Mouse (Mus musculus) heart, embryonic 12.5 days (tissue): ENCODE measurements around the gene Dut. TPM values are rescaled to one million over a fixed set of nuclear protein-coding genes. Genes with fewer than 3 reads are reported as not detected.
"Not testable (repeated sequence)": the region's sequence is repeated elsewhere in the genome, so short reads cannot be mapped to it uniquely, and the experiment has no call there.

Experiments used
- ATAC-seq: fragments of 200-750 bp; cut with Nextera tagmentation; 2 replicates; pipeline ENCODE4 v1.8.0; 2017; ENCODE audit warnings: moderate TSS enrichment, moderate library complexity; ENCODE audit not compliant: insufficient number of reproducible peaks, low FRiP score
- H3K27ac ChIP-seq: fragments of 300-500 bp; sonication (generic); 2 replicates; pipeline ENCODE4 v1.5.1; 2016; ENCODE audit warnings: mild to moderate bottlenecking, moderate library complexity; ENCODE audit not compliant: poor library complexity, severe bottlenecking
- H3K27me3 ChIP-seq: fragments of 300-500 bp; sonication (generic); replicated peaks from 2 replicates; pipeline ENCODE4 v1.6.1; 2016; ENCODE audit warnings: mild to moderate bottlenecking, moderate library complexity
- H3K36me3 ChIP-seq: fragments of 300-500 bp; sonication (generic); 2 replicates; pipeline ENCODE4 v1.6.1; 2016; ENCODE audit warnings: mild to moderate bottlenecking, moderate library complexity
- H3K4me1 ChIP-seq: fragments of 300-500 bp; sonication (generic); replicated peaks from 2 replicates; pipeline ENCODE4 v1.6.1; 2016; ENCODE audit warnings: mild to moderate bottlenecking
- H3K4me2 ChIP-seq: fragments of 300-500 bp; sonication (generic); 2 replicates; pipeline ENCODE4 v1.6.1; 2016; ENCODE audit warnings: mild to moderate bottlenecking, moderate library complexity
- H3K4me3 ChIP-seq: fragments of 300-500 bp; sonication (generic); 2 replicates; pipeline ENCODE4 v1.5.1; 2016; ENCODE audit warnings: mild to moderate bottlenecking
- H3K9ac ChIP-seq: fragments of 300-500 bp; sonication (generic); 2 replicates; pipeline ENCODE4 v1.6.1; 2016; ENCODE audit warnings: mild to moderate bottlenecking, moderate library complexity
- H3K9me3 ChIP-seq: fragments of 300-500 bp; sonication (generic); replicated peaks from 2 replicates; pipeline ENCODE4 v1.6.1; 2016; ENCODE audit warnings: mild to moderate bottlenecking, moderate library complexity
- WGBS: fragments of 180-500 bp; shearing (Covaris S2); methylation state at CpG from one replicate; pipeline ENCODE4 v1.1.7; 2016; 5-methylcytosine and 5-hydroxymethylcytosine counted together
- polyA plus RNA-seq: library from polyadenylated mRNA; unstranded; fragments of >200 nt; fragmentation: Nextera tagmentation; extraction: Ambion mirVana; gene quantifications from 2 replicates; pipeline ENCODE4 v1.2.1, GENCODE M21; 2016

The Dut gene
- polyA plus RNA-seq, 1 experiment from 2014 or later: 143 TPM

- Histone ChIP-seq H3K27me3 (no peaks in the 10 kb centered on the region), H3K4me2 (no peak overlapping the region), H3K4me1 (peaks cover 5% of the 10 kb centered on the region; the same call in 1 of the 2 replicates), H3K9ac (no peak overlapping the region), H3K36me3 (peaks cover 72% of the 10 kb centered on the region), H3K9me3 (peaks cover 3% of the 10 kb centered on the region), H3K4me3 (no peak overlapping the region), H3K27ac (no peak overlapping the region)
- no peak for ATAC-seq
- WGBS: 36% methylated on average over 3 of the region's 3 CpGs
These were observed 8.9 kb downstream of the Dut start for GRCm38 (mm10) chr2:125255886-125256285.

- H3K27me3 ChIP-seq: no peaks in the 10 kb centered on the region
- WGBS: 83% methylated on average over 14 of the region's 14 CpGs
- no peaks in the 10 kb centered on the region for H3K9me3 ChIP-seq
- peaks cover 39% of the 10 kb centered on the region for H3K36me3 ChIP-seq
- no peak overlapping the region for H3K27ac ChIP-seq
- H3K4me3 ChIP-seq: no peak overlapping the region
- H3K9ac ChIP-seq: no peak overlapping the region
- H3K4me2 ChIP-seq: no peak overlapping the region
- ATAC-seq: no peak
- H3K4me1 ChIP-seq: peaks cover 5% of the 10 kb centered on the region; the same call in 1 of the 2 replicates
These were observed 12.5 kb downstream of the Dut start for GRCm38 (mm10) chr2:125259230-125260120.

GRCm38 (mm10) chr2:125260326-125260725, 13.3 kb downstream of the Dut start:
- Histone ChIP-seq H3K9ac (no peak overlapping the region), H3K4me2 (no peak overlapping the region), H3K9me3 (no peaks in the 10 kb centered on the region), H3K36me3 (peaks cover 32% of the 10 kb centered on the region), H3K4me1 (peaks cover 5% of the 10 kb centered on the region; the same call in 1 of the 2 replicates), H3K27ac (no peak overlapping the region), H3K27me3 (no peaks in the 10 kb centered on the region), H3K4me3 (no peak overlapping the region)
- 79% methylated on average over 2 of the region's 2 CpGs for WGBS
- no peak for ATAC-seq

- Histone ChIP-seq H3K4me1 (no peaks in the 10 kb centered on the region), H3K4me3 (no peak overlapping the region), H3K9me3 (no peaks in the 10 kb centered on the region), H3K36me3 (peaks cover 7% of the 10 kb centered on the region), H3K9ac (no peak overlapping the region), H3K27ac (no peak overlapping the region), H3K4me2 (no peak overlapping the region), H3K27me3 (no peaks in the 10 kb centered on the region)
- WGBS: 12% methylated on average over 5 of the region's 5 CpGs
- no peak for ATAC-seq
These were observed 16.1 kb downstream of the Dut start for GRCm38 (mm10) chr2:125263056-125263455.

- no peak for ATAC-seq
- H3K4me1 ChIP-seq: peaks cover 4% of the 10 kb centered on the region; the same call in 1 of the 2 replicates
- no peak overlapping the region for H3K9ac ChIP-seq
- H3K4me3 ChIP-seq: no peak overlapping the region
- 16% methylated on average over 9 of the region's 9 CpGs for WGBS
- peaks cover 3% of the 10 kb centered on the region for H3K36me3 ChIP-seq
- H3K27ac ChIP-seq: no peak overlapping the region
- H3K4me2 ChIP-seq: no peak overlapping the region
- no peaks in the 10 kb centered on the region for H3K9me3 ChIP-seq
- H3K27me3 ChIP-seq: no peaks in the 10 kb centered on the region
These were observed 16.8 kb downstream of the Dut start for GRCm38 (mm10) chr2:125263753-125264152.

- H3K4me3 ChIP-seq: no peak overlapping the region
- 50% methylated on average over 1 of the region's 1 CpGs for WGBS
- H3K4me2 ChIP-seq: no peak overlapping the region
- no peak for ATAC-seq
- no peak overlapping the region for H3K27ac ChIP-seq
- peaks cover 4% of the 10 kb centered on the region; the same call in 1 of the 2 replicates for H3K4me1 ChIP-seq
- no peaks in the 10 kb centered on the region for H3K36me3 ChIP-seq
- no peaks in the 10 kb centered on the region for H3K27me3 ChIP-seq
- no peak overlapping the region for H3K9ac ChIP-seq
- H3K9me3 ChIP-seq: no peaks in the 10 kb centered on the region; the same call in 1 of the 2 replicates
These were observed 21.9 kb downstream of the Dut start for GRCm38 (mm10) chr2:125268876-125269275.

- Histone ChIP-seq H3K4me3 (no peak overlapping the region), H3K27ac (no peak overlapping the region), H3K9ac (no peak overlapping the region), H3K4me2 (no peak overlapping the region), H3K36me3 (no peaks in the 10 kb centered on the region), H3K27me3 (no peaks in the 10 kb centered on the region), H3K4me1 (peaks cover 8% of the 10 kb centered on the region; the same call in 1 of the 2 replicates), H3K9me3 (no peaks in the 10 kb centered on the region; the same call in 1 of the 2 replicates)
- WGBS: 62% methylated on average over 5 of the region's 5 CpGs
- no peak for ATAC-seq
These were observed 28.6 kb downstream of the Dut start for GRCm38 (mm10) chr2:125275617-125276016.

- ATAC-seq: no peak
- Histone ChIP-seq H3K4me1 (peaks cover 8% of the 10 kb centered on the region; the same call in 1 of the 2 replicates), H3K36me3 (no peaks in the 10 kb centered on the region), H3K9ac (no peak overlapping the region), H3K9me3 (no peaks in the 10 kb centered on the region), H3K4me2 (no peak overlapping the region), H3K4me3 (no peak overlapping the region), H3K27me3 (no peaks in the 10 kb centered on the region), H3K27ac (no peak overlapping the region)
- WGBS: 80% methylated on average over 5 of the region's 5 CpGs
These were observed 29.7 kb downstream of the Dut start for GRCm38 (mm10) chr2:125276692-125277091.

- ATAC-seq: peak; percentile 45; the same call in 1 of the 2 replicates
- WGBS: 42% methylated on average over 7 of the region's 7 CpGs
These were observed 31.5 kb downstream of the Dut start for GRCm38 (mm10) chr2:125278474-125278873.

GRCm38 (mm10) chr2:125279995-125280394, 33.0 kb downstream of the Dut start:
- H3K27me3 ChIP-seq, H3K4me3 ChIP-seq, H3K27ac ChIP-seq, H3K36me3 ChIP-seq, H3K9me3 ChIP-seq, ATAC-seq, H3K4me1 ChIP-seq, H3K4me2 ChIP-seq, H3K9ac ChIP-seq: not testable (repeated sequence)
- WGBS: 72% methylated on average over 9 of the region's 9 CpGs

More at GRCm38 (mm10) chr2:125278474-125278873, 31.5 kb downstream of the Dut start:
- Histone ChIP-seq H3K4me1 (peaks cover 8% of the 10 kb centered on the region; the same call in 1 of the 2 replicates), H3K4me2 (no peak overlapping the region), H3K9me3 (no peaks in the 10 kb centered on the region), H3K4me3 (no peak overlapping the region), H3K27me3 (no peaks in the 10 kb centered on the region), H3K36me3 (no peaks in the 10 kb centered on the region), H3K27ac (no peak overlapping the region), H3K9ac (no peak overlapping the region)

GRCm38 (mm10) chr2:125282334-125283206, 35.6 kb downstream of the Dut start:
- no peak overlapping the region for H3K4me3 ChIP-seq
- WGBS: 58% methylated on average over 14 of the region's 14 CpGs
- ATAC-seq: no peak
- peak overlapping the region; percentile 33; the same call in 1 of the 2 replicates for H3K4me2 ChIP-seq
- no peak overlapping the region for H3K9ac ChIP-seq
- H3K36me3 ChIP-seq: no peaks in the 10 kb centered on the region
- H3K4me1 ChIP-seq: peaks cover 8% of the 10 kb centered on the region
- no peak overlapping the region for H3K27ac ChIP-seq
- H3K9me3 ChIP-seq: no peaks in the 10 kb centered on the region
- H3K27me3 ChIP-seq: peaks cover 3% of the 10 kb centered on the region; the same call in 1 of the 2 replicates
